Mouse (Mus musculus) left cerebral cortex, adult 9 months (tissue): ENCODE results near the gene Olfr284.

Source experiments
- DNase-seq, 2 experiments: peaks; one replicate each; pipeline ENCODE4 v3.0.0; 2022; ENCODE audit warnings: low spot score in 2 of 2

Gene Olfr284

DNA sequence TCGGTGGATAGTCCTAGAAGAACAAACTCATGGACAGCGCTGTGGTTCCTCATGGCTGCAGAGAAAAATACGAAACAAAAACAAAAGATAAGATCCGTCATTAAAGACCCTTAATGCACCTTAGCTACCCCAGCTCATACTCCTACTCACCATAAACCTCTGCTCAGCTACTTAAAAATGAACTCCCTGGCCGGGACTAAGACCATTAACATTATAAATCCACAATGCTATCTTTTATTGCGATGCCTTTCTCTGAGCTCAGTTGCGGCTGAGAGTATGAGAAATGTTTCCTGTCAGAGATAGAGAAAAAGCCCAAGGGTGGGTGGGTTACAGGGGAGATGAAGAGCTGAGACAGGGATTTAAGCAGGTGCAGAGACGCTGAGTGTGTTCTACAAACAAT lies at the start of gene Olfr284:
Gene Olfr284, minus strand, starts transcription at position 101 of the 400 bp plus-strand sequence.
- DNase-seq, result no peak

DNA sequence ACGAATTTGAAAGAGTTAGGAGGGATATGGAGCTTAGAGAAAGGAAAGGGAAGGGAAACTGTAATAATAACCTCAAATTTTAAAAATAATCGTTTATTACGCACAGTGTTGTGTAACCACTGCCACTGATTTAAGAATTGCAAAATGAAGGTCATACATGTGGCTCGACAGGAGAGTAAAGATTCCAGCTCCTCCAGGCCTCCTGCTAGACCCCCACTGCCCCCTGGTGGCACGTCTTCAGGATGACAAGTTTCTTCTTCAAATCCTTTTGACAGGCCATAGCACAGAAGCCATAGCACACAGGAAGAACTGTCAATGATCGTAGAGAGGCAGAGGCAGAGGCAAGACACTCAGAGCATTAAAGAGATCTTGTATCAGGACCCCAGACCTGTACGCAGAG lies 49.0 kb upstream of the Olfr284 start:
- peak; percentile 10 to 72 for DNase-seq

DNA sequence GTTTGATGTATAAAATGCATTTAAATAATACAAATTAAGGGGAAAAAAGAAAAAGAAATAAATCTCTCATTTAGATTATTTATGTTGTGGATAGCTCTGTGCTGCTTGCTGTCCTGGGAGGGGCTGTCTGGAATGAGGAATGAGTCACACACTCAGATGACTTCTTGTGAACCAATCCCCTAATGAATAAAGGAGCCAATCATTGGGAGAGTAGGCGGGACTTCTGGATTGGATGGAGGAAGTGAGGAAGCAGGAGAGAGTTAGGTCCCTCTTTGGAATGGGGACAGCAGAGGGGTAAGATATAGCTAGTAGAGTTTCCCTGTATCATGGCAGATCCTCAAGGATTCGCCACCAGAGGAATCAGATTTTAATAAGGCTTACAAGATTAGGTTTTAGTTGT lies 46.8 kb upstream of the Olfr284 start:
- no peak for DNase-seq

DNA sequence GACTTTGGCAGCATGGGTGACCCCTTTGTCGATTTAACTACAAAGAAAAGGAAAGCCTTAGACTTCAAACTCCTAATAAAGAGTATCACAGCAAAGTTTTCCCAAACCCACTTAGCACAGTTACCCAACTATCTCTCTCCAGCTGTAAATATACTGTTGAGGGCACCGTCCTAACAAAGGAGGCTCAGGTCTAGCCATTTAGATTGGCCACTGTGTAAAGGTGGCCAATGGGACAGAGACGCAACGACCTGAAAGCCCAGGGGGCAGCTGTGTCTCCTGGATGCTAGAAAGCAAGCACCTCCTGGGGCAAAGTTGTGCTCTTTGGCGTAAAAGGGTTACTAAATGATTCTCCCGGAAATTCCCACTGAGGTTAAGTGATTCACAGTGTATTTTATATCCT lies 40.1 kb upstream of the Olfr284 start, which contains the start of gene Olfr283:
Gene Olfr283, minus strand, starts transcription at position 101 of the 400 bp plus-strand sequence.
- DNase-seq, result no peak

DNA sequence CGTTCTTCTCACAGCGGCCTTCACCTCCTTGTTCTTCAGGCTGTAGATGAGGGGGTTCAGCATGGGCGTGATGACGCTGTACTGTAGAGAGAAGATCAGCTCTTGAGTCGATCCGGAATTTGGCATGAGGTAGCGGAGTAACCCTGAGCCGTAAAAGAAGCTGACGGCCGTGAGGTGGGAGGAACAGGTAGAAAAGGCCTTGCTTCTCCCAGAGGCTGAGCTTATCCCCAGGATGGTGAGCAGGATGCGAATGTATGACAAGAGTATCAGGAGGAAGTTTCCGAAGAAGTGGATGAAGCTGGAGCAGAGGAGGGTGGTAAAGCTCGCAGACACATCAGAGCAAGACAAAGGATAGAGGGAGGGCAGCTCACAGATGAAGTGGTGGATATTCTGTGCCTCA lies 37.4 kb upstream of the Olfr284 start:
- no peak for DNase-seq

DNA sequence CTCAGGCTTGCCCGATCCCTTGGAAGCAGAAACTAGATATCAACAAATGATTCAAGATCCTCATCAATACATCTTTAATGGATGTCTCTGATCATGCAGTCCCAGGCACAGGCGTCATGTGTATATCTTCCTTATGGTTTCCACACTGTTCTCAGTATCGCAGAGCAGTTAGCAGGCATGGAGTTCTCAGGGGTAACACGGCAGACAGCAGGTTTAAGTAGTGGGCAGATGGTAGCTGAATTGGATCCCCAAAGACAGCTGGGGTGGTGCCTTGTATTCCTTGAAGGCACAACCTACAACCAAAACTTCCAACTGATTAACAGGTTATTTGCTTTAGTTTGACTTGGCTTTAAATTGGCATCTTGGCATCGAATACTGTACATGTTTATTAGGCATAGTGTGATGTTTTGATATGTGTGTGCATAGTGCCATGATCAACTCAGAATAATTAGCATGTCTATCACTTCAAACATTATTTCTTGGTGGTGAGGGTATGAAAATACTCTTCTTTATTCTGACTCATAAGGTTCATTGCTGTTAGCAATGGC lies 23.5 kb downstream of the Olfr284 start, which contains the start of gene Olfr285:
Gene Olfr285, minus strand, starts transcription at position 177 of the 548 bp plus-strand sequence.
- no peak for DNase-seq

DNA sequence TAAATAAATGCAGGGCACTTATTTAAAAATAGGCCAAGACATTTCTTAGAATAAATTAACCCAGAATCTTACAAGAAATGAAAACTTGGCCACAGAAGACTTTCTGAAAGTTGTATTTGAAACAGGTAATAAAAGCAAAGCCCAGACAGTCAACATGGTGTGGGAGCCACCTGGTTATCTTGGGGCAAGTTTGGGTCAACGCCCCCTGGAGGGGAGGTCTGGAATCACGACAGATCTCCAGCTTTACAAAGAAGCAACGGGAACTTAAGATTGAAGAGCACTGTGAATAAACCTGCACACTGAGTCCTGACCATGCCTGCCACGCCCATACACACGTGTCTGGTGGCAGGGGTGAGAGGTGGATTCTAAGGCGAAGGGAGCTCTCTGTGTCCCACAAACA lies 25.1 kb downstream of the Olfr284 start:
- DNase-seq, result no peak

DNA sequence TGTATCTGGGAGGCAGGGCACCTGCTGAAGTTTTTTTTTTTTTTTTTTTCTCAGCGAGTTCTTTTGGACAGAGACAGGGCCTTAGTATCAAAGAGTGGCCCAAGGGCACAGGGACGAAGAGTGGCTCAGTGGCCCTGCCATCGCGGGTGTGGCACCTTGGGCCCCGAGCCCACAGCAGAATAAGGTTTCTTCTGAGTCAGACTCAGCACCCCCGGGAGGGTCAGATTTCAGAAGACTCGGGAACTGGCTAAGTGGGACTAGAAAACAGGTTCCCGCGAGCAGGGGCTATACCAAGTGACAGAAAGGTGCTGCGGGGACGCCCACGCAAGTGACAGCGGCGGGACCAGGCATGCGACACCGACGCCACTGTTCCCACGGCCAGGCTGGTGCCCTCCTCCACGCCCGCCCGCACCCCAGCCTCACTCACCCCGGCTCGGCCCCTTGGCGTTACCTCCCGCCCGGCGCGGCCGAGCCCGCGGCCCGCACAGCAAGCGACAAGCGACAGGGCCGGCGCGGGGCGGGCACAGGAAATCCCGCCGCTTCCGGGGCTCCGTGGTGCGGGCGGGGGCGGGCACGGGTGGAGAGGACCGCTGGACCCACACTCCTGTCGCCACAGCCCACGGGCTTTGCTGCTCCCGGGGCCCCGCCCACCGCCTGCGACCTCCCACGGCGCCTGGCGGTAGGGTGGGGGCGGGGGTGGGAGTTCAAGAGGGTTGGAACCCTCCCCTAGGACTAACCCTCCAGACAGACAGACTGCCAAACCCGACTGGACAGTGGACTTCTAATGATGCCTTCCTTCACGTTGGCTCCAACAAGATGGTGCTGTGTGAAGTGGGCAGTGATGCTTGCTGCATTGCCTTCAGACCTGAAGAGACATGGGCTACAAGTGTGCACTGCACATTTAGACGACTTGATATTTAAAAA lies 44.9 kb downstream of the Olfr284 start, which contains the start of gene Zfp641:
Gene Zfp641, minus strand, starts transcription at position 534 of the 924 bp plus-strand sequence.
- DNase-seq, result peak in 1 of 2 experiments; percentile 27

DNA sequence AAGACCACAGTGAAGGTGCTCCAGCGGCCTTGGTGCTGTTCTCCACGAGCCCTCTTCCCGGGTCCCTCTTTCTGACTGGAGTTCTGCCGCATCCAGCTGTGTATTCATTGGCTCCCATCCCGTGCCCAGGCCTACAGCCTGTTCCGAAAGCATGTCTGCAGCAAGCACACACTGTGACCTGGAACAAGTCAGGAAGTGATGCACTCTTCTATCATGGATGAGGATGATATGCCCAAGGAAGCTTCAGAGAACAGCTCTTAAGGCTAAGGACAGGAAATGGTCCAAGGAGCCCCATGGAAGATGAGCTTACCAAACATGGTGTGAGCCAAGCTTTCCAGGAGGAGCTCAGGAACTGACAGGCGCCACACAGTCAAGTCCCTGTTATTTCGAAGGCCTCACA lies 47.1 kb downstream of the Olfr284 start:
- DNase-seq, result no peak
